Mouse (Mus musculus): ENCODE results near the gene Prdm16.

Gene Prdm16

GRCm38 (mm10) chr4:154601006-154601405 is 35.7 kb downstream of the Prdm16 start:
- no peak for DNase-seq

GRCm38 (mm10) chr4:154599977-154600376 is 36.7 kb downstream of the Prdm16 start:
- DNase-seq = no peak

- DNase-seq = no peak
Measured at GRCm38 (mm10) chr4:154598357-154598756, 38.3 kb downstream of the Prdm16 start.

GRCm38 (mm10) chr4:154596805-154597204 is 39.9 kb downstream of the Prdm16 start:
- no peak for DNase-seq

GRCm38 (mm10) chr4:154594761-154595556 is 41.7 kb downstream of the Prdm16 start:
- DNase-seq = no peak

GRCm38 (mm10) chr4:154594116-154594760 is 42.4 kb downstream of the Prdm16 start:
- no peak for DNase-seq

- no peak for DNase-seq
Measured at GRCm38 (mm10) chr4:154592562-154592961, 44.1 kb downstream of the Prdm16 start.

GRCm38 (mm10) chr4:154590910-154591309 is 45.8 kb downstream of the Prdm16 start:
- DNase-seq = no peak

- no peak for DNase-seq
Measured at GRCm38 (mm10) chr4:154586334-154586733, 50.3 kb downstream of the Prdm16 start.

- no peak for DNase-seq
Measured at GRCm38 (mm10) chr4:154585779-154586178, 50.9 kb downstream of the Prdm16 start.

GRCm38 (mm10) chr4:154583712-154584111 is 53.0 kb downstream of the Prdm16 start:
- no peak for DNase-seq

GRCm38 (mm10) chr4:154582607-154583236 is 54.0 kb downstream of the Prdm16 start:
- no peak for DNase-seq

- DNase-seq = no peak
Measured at GRCm38 (mm10) chr4:154581261-154581886, 55.3 kb downstream of the Prdm16 start.

- no peak for DNase-seq
Measured at GRCm38 (mm10) chr4:154574208-154574875, 62.3 kb downstream of the Prdm16 start.

GRCm38 (mm10) chr4:154570451-154570881 is 66.2 kb downstream of the Prdm16 start:
- DNase-seq = no peak

GRCm38 (mm10) chr4:154569845-154570244 is 66.8 kb downstream of the Prdm16 start:
- DNase-seq = no peak

- DNase-seq = no peak
Measured at GRCm38 (mm10) chr4:154568798-154569197, 67.9 kb downstream of the Prdm16 start.

- no peak for DNase-seq
Measured at GRCm38 (mm10) chr4:154567942-154568341, 68.7 kb downstream of the Prdm16 start.

- DNase-seq = no peak
Measured at GRCm38 (mm10) chr4:154563201-154563600, 73.5 kb downstream of the Prdm16 start.

- DNase-seq = no peak
Measured at GRCm38 (mm10) chr4:154558041-154558440, 78.6 kb downstream of the Prdm16 start.

- DNase-seq = no peak
Measured at GRCm38 (mm10) chr4:154557168-154557567, 79.5 kb downstream of the Prdm16 start.

- no peak for DNase-seq
Measured at GRCm38 (mm10) chr4:154556418-154556817, 80.3 kb downstream of the Prdm16 start.

- peak; percentile 5 for DNase-seq
Measured at GRCm38 (mm10) chr4:154549961-154550393, 86.7 kb downstream of the Prdm16 start.

All from cerebellum, adult 9-11 months (tissue).